Mouse (Mus musculus): ENCODE measurements around the gene Dpf3. TPM values are rescaled to one million over a fixed set of nuclear protein-coding genes. Genes with fewer than 3 reads are reported as not detected.

Gene Dpf3
- total RNA-seq, 2 experiments from 2014 or later = 6.0 to 7.0 TPM

- Histone ChIP-seq H3K4me3 (no peak overlapping the region), H3K27ac (no peak overlapping the region)
- intact Hi-C loops (cut with DNase I) = no loop called here
- no peak for DNase-seq (ENCODE audit: extremely low spot score in 1 of 2, low spot score in 2 of 2)
- no peak for TF ChIP-seq CTCF (IDR thresholded peaks at IDR 0.05)
These were observed 3.9 kb downstream of the Dpf3 start for GRCm38 (mm10) chr12:83483653-83484052.

- Histone ChIP-seq H3K27ac (no peak overlapping the region), H3K4me3 (no peak overlapping the region)
- intact Hi-C loops (cut with DNase I) = no loop called here
- no peak for TF ChIP-seq CTCF (IDR thresholded peaks at IDR 0.05)
- DNase-seq (ENCODE audit: extremely low spot score in 1 of 2, low spot score in 2 of 2) = no peak
These were observed 6.1 kb downstream of the Dpf3 start for GRCm38 (mm10) chr12:83481439-83481838.

GRCm38 (mm10) chr12:83479818-83480401 lies 7.6 kb downstream of the Dpf3 start:
- Histone ChIP-seq H3K4me3 (no peak overlapping the region), H3K27ac (no peak overlapping the region)
- no peak for DNase-seq (ENCODE audit: extremely low spot score in 1 of 2, low spot score in 2 of 2)
- TF ChIP-seq CTCF (IDR thresholded peaks at IDR 0.05) = no peak
- intact Hi-C loops (cut with DNase I) = no loop called here

- Histone ChIP-seq H3K4me3 (no peak overlapping the region), H3K27ac (no peak overlapping the region)
- TF ChIP-seq CTCF (IDR thresholded peaks at IDR 0.05) = no peak
- intact Hi-C loops (cut with DNase I) = no loop called here
- DNase-seq (ENCODE audit: extremely low spot score in 1 of 2, low spot score in 2 of 2) = no peak
These were observed 8.4 kb downstream of the Dpf3 start for GRCm38 (mm10) chr12:83479140-83479539.

GRCm38 (mm10) chr12:83476277-83476676 lies 11.2 kb downstream of the Dpf3 start:
- Histone ChIP-seq H3K27ac (no peak overlapping the region), H3K4me3 (no peak overlapping the region)
- intact Hi-C loops (cut with DNase I) = no loop called here
- no peak for TF ChIP-seq CTCF (IDR thresholded peaks at IDR 0.05)
- no peak for DNase-seq (ENCODE audit: extremely low spot score in 1 of 2, low spot score in 2 of 2)

- no peak for DNase-seq (ENCODE audit: extremely low spot score in 1 of 2, low spot score in 2 of 2)
- Histone ChIP-seq H3K4me3 (no peak overlapping the region), H3K27ac (no peak overlapping the region)
- intact Hi-C loops (cut with DNase I) = no loop called here
- no peak for TF ChIP-seq CTCF (IDR thresholded peaks at IDR 0.05)
These were observed 12.1 kb downstream of the Dpf3 start for GRCm38 (mm10) chr12:83475419-83475818.

GRCm38 (mm10) chr12:83473987-83474600 lies 13.4 kb downstream of the Dpf3 start:
- no peak for TF ChIP-seq CTCF (IDR thresholded peaks at IDR 0.05)

GRCm38 (mm10) chr12:83471760-83472159 lies 15.8 kb downstream of the Dpf3 start:
- no peak overlapping the region for H3K4me3 ChIP-seq
- no peak for DNase-seq (ENCODE audit: extremely low spot score in 1 of 2, low spot score in 2 of 2)
- no peak for TF ChIP-seq CTCF (IDR thresholded peaks at IDR 0.05)
- no peak overlapping the region for H3K27ac ChIP-seq
- intact Hi-C loops (cut with DNase I) = no loop called here

More at GRCm38 (mm10) chr12:83473987-83474600, 13.4 kb downstream of the Dpf3 start:
- no peak overlapping the region for H3K4me3 ChIP-seq
- intact Hi-C loops (cut with DNase I) = no loop called here
- no peak for DNase-seq (ENCODE audit: extremely low spot score in 1 of 2, low spot score in 2 of 2)
- H3K27ac ChIP-seq = no peak overlapping the region

- intact Hi-C loops (cut with DNase I) = no loop called here
- Histone ChIP-seq H3K4me3 (no peak overlapping the region), H3K27ac (no peak overlapping the region)
- no peak for DNase-seq (ENCODE audit: extremely low spot score in 1 of 2, low spot score in 2 of 2)
- no peak for TF ChIP-seq CTCF (IDR thresholded peaks at IDR 0.05)
These were observed 17.4 kb downstream of the Dpf3 start for GRCm38 (mm10) chr12:83470085-83470484.

- DNase-seq (ENCODE audit: extremely low spot score in 1 of 2, low spot score in 2 of 2) = no peak
- no peak for TF ChIP-seq CTCF (IDR thresholded peaks at IDR 0.05)
- intact Hi-C loops (cut with DNase I) = no loop called here
- Histone ChIP-seq H3K4me3 (no peak overlapping the region), H3K27ac (no peak overlapping the region)
These were observed 20.7 kb downstream of the Dpf3 start for GRCm38 (mm10) chr12:83466508-83467430.

GRCm38 (mm10) chr12:83466053-83466452 lies 21.5 kb downstream of the Dpf3 start:
- intact Hi-C loops (cut with DNase I) = no loop called here
- no peak for TF ChIP-seq CTCF (IDR thresholded peaks at IDR 0.05)
- no peak for DNase-seq (ENCODE audit: extremely low spot score in 1 of 2, low spot score in 2 of 2)
- Histone ChIP-seq H3K27ac (no peak overlapping the region), H3K4me3 (no peak overlapping the region)

GRCm38 (mm10) chr12:83460272-83460671 lies 27.2 kb downstream of the Dpf3 start:
- no peak for DNase-seq (ENCODE audit: extremely low spot score in 1 of 2, low spot score in 2 of 2)
- TF ChIP-seq CTCF (IDR thresholded peaks at IDR 0.05) = no peak
- Histone ChIP-seq H3K4me3 (no peak overlapping the region), H3K27ac (no peak overlapping the region)
- intact Hi-C loops (cut with DNase I) = no loop called here

All from left cerebral cortex, adult 2 months (tissue).